Comparison of ENCODE assay signal across 21 mouse cellular contexts in genomic region chr19:10126479-10127250, GRCm38 (mm10). TPM values are rescaled to one million over a fixed set of nuclear protein-coding genes. Genes with fewer than 3 reads are reported as not detected.
DNase-seq lines count a peak whose midpoint lies in the region; TF ChIP-seq lines count a peak whose summit lies in the region.
"Had no signal": no experiment of that assay in that cellular context is flagged by ENCODE, and none has a peak within 500 bp of the region (broad histone marks: within the 10 kb centered on the region; RNA-seq: fewer than 3 reads in every experiment).

No protein-coding gene starts in this region.

- H3K4me3 ChIP-seq in layer of hippocampus, adult 2 months, result no peak overlapping the region
- H3K4me3 ChIP-seq: embryonic facial prominence, embryonic 13.5 days; erythroblast, embryonic 14.5 days; forebrain, embryonic 13.5 days; gastrocnemius, adult 2 months; heart, adult 2 months; heart, embryonic 13.5 days had no signal

- no peak for TF ChIP-seq CTCF in layer of hippocampus, adult 2 months (conservative IDR thresholded peaks at IDR 0.05)

- peak overlapping the region; percentile 18; the same call in 1 of the 2 replicates for H3K27ac ChIP-seq in layer of hippocampus, adult 2 months
- H3K27ac ChIP-seq: embryonic facial prominence, embryonic 13.5 days; forebrain, embryonic 13.5 days; gastrocnemius, adult 2 months; heart, adult 2 months; heart, embryonic 13.5 days; hindbrain, embryonic 14.5 days; kidney, postnatal 0 days; liver, embryonic 14.5 days had no signal

- peak; percentile 79 for DNase-seq in heart, adult 11 months
- DNase-seq in heart, adult 18-20 months, result no peak
- DNase-seq in layer of hippocampus, adult 2 months (ENCODE audit: low spot score in 2 of 2), result no peak
- no peak for DNase-seq in layer of hippocampus, adult 9-10 months (ENCODE audit: low spot score)
- peak; percentile 35 for DNase-seq in 416B (ENCODE audit: low read depth)
- peak; percentile 16 for DNase-seq in A20 (ENCODE audit: low read depth, low spot score)
- no peak for DNase-seq in cerebellum, adult 9-11 months
- no peak for DNase-seq in lung, adult 18-20 months
- DNase-seq: cerebellum, adult 18-20 months; cerebellum, postnatal 25 days; embryo, embryonic 11 days; gastrocnemius, adult 2 months; heart, postnatal 14 days had no signal

RNA-seq across cellular contexts. Expression of gene Fads2, which starts 25.1 kb away (rescaled TPM):
- 1 to 10 TPM; 5.2 to 5.5 TPM for total RNA-seq in heart, adult 18-20 months (2021)
- total RNA-seq in layer of hippocampus, adult 2 months (2021), result 100 to 1,000 TPM; 147 to 152 TPM

RNA-seq across cellular contexts. Expression of gene Fads1, which starts 56.0 kb away (rescaled TPM):
- total RNA-seq in heart, adult 18-20 months (2021), result 10 to 100 TPM; 23.6 to 26.1 TPM
- 100 to 1,000 TPM; 191 to 198 TPM for total RNA-seq in layer of hippocampus, adult 2 months (2021)

Comparison
In these comparisons a context has a peak if more than half of its experiments do, and no peak if none do; other contexts are left out.
1. DNase-seq: peak in heart, adult 11 months (single experiment), 416B (single experiment) and A20 (single experiment); none in heart, adult 18-20 months (0 of 2), layer of hippocampus, adult 2 months (0 of 2), layer of hippocampus, adult 9-10 months (single experiment), cerebellum, adult 9-11 months (single experiment) and lung, adult 18-20 months (0 of 2).
2. RNA of gene Fads2, which starts 25.1 kb away (total RNA-seq): 147 to 152 TPM in layer of hippocampus, adult 2 months; 5.2 to 5.5 TPM in heart, adult 18-20 months; every median in the first group is over 10 times any median in the second.
3. RNA of gene Fads1, which starts 56.0 kb away (total RNA-seq): 191 to 198 TPM in layer of hippocampus, adult 2 months; 23.6 to 26.1 TPM in heart, adult 18-20 months; every median in the first group is over 4 times any median in the second.